Mouse (Mus musculus) heart, postnatal 4 days (tissue): Measurements from ENCODE around the gene Lekr1. TPM values are rescaled to one million over a fixed set of nuclear protein-coding genes. Genes with fewer than 3 reads are reported as not detected.
A peak's percentile ranks its signal among the peaks of the same experiment; 100 is the strongest.

Source experiments
- DNase-seq: peaks from one replicate; pipeline ENCODE4 v3.0.0; 2021
- total RNA-seq, 2 experiments: library from RNA; stranded (reverse); gene quantifications; 2 replicates each; pipeline ENCODE4 v1.2.3; 2021

Gene Lekr1
- 1 to 10 TPM; 3.0 to 3.5 TPM for total RNA-seq

GRCm38 (mm10) chr3:65665977-65666766, at the start of gene Lekr1:
Lekr1 (plus strand) TSS chr3:65666228.
- DNase-seq = peak; percentile 91

DNA sequence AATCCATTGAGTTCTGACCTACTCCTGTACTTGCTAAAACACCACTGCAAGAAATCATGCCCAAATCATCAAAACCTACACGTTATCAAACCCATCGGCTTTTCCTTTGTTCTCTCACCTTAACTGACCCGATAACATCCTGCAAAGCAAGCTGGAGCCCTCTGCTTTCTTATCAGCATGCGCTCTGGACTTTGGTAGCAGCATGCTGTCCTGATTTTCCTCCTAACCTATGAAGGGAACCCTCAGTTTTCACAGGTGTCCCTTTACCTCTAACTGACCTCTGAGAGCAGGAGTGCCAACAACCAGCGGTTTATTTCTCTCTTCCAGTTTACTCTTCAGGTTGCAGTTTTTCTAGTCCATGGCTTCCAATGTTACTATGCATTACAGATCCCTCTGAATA, 48.5 kb upstream of the Lekr1 start:
- no peak for DNase-seq

- DNase-seq = no peak
Observed at GRCm38 (mm10) chr3:65619340-65619739, 46.7 kb upstream of the Lekr1 start.

GRCm38 (mm10) chr3:65623057-65623456, 43.0 kb upstream of the Lekr1 start:
- no peak for DNase-seq

- DNase-seq = no peak
Observed at GRCm38 (mm10) chr3:65625496-65626289, 40.3 kb upstream of the Lekr1 start.

DNA sequence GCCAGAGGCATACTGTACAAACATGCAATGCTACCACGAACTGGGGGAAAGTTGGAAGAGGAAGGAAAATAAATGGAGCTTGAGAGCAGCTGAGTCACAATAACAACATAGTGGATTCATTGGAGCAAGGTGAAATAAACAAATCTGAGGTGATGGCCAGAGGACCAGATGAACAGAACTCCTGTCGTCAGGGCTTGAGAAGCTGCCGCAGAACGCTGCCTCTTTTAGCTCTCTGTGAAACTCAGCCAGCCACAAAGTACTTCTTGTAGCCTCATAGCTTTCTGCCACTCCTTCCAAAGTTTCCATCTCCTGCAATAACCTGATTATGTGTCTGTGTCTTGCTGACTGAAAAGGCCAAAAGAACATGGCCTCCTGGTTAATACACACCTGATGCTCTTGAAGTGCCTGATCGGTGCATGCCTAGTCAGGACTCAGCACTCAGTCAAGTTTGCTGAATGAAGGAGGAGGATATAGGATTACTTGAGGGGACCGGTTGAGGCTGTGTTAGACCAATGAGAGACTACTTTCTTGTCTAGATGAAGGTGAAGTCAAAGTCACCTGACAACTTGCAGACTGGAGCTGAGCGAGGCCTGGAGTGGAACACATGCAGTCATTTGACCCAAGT, 39.6 kb upstream of the Lekr1 start:
- DNase-seq = no peak

- no peak for DNase-seq
Observed at GRCm38 (mm10) chr3:65627021-65627706, 38.9 kb upstream of the Lekr1 start.

- DNase-seq = no peak
Observed at GRCm38 (mm10) chr3:65627707-65628028, 38.4 kb upstream of the Lekr1 start.

GRCm38 (mm10) chr3:65629565-65630112, 36.4 kb upstream of the Lekr1 start:
- DNase-seq = no peak

DNA sequence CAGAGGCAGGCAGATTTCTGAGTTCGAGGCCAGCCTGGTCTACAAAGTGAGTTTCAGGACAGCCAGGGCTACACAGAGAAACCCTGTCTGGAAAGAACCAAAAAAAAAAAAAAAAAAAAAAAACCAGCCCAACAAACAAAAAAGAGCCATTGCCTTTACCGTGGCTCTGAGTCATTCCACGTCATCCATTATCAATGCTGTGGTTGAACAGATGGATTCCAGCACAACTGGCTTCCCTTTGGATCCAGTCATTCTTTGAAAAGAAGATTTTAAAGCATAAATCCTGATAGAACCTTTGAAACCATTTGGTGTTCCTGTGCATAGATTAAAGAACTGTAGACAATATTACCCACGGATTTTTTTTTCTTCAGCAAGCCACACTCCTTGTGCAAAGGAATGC, 32.4 kb upstream of the Lekr1 start:
- DNase-seq = no peak

- no peak for DNase-seq
Observed at GRCm38 (mm10) chr3:65635983-65636382, 30.0 kb upstream of the Lekr1 start.

- no peak for DNase-seq
Observed at GRCm38 (mm10) chr3:65637313-65637712, 28.7 kb upstream of the Lekr1 start.

- DNase-seq = no peak
Observed at GRCm38 (mm10) chr3:65638896-65639295, 27.1 kb upstream of the Lekr1 start.

GRCm38 (mm10) chr3:65639454-65640014, 26.5 kb upstream of the Lekr1 start:
- DNase-seq = no peak

- no peak for DNase-seq
Observed at GRCm38 (mm10) chr3:65642959-65643358, 23.1 kb upstream of the Lekr1 start.

GRCm38 (mm10) chr3:65643654-65644053, 22.4 kb upstream of the Lekr1 start:
- no peak for DNase-seq

DNA sequence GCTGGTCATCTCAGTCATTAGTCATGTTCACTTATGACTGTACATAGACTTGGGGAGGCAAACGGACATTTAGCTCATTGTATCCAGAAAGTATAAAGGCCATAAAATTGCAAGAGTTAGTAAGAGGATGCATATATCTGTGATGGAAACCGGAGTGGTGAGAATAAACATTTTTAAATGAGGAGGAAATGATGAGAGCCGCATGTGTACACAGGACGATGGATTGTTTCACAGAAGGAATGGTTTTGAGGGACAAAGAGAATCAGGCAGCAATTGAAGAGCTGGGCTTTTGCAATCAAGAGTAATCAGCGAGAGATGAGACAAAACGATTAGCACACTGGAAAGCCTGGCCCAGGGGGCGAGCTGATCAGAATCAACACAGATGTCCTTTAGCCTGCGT, 18.4 kb upstream of the Lekr1 start:
- DNase-seq = no peak

GRCm38 (mm10) chr3:65648913-65649312, 17.1 kb upstream of the Lekr1 start:
- DNase-seq = no peak

GRCm38 (mm10) chr3:65650156-65650815, 15.7 kb upstream of the Lekr1 start:
- DNase-seq = no peak

- DNase-seq = no peak
Observed at GRCm38 (mm10) chr3:65654541-65655206, 11.4 kb upstream of the Lekr1 start.

- no peak for DNase-seq
Observed at GRCm38 (mm10) chr3:65656451-65656850, 9.6 kb upstream of the Lekr1 start.
